Mouse (Mus musculus) hematopoietic stem cell, adult 5-6 weeks (primary cell): ENCODE data around the gene Nop53. TPM values are rescaled to one million over a fixed set of nuclear protein-coding genes. Genes with fewer than 3 reads are reported as not detected.
A peak's percentile ranks its signal among the peaks of the same experiment; 100 is the strongest.
"Not testable (repeated sequence)": the region's sequence is repeated elsewhere in the genome, so short reads cannot be mapped to it uniquely, and the experiment has no call there.

ENCODE experiments used
- ATAC-seq, 2 experiments: fragments of 125-278 bp in 1 of 2; replicated peaks in 1 of 2; 2 replicates each; pipeline ENCODE4 v1.8.0; 2016 to 2017; ENCODE audit warnings: inconsistent platforms in 2 of 2, mild to moderate bottlenecking in 2 of 2, moderate number of reproducible peaks in 2 of 2, low read depth in 1 of 2, moderate TSS enrichment in 1 of 2; ENCODE audit not compliant: low FRiP score in 2 of 2, poor library complexity in 2 of 2, severe bottlenecking in 2 of 2, insufficient read depth in 1 of 2, low TSS enrichment in 1 of 2
- total RNA-seq: library from RNA; stranded (forward); fragments of 172-1452, 232-1000 nt; gene quantifications from 2 replicates; pipeline ENCODE4 v1.2.3, GENCODE M21; 2017

Nop53 gene
- total RNA-seq, 1 experiment from 2014 or later, result 279 TPM

DNA sequence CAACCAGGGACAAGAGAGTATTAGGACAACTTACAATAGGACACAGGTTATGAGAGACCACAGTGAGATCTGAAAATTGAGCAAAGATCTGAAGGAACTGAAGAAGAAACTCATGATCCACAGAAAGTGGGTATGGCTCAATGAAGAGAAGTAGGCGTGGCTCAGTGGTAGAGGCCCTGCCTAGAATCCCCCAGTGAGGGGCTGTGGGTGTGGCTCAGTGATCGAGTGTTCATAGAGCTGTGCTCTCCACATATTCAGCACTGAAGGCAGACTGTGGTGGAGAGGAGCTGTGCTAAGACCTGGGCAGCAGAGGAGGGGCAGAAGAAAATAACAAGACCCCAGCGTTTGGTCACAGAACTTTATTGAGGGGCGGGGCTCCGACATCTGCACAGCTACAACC is 8.4 kb downstream of the Nop53 start:
- ATAC-seq, result no peak

DNA sequence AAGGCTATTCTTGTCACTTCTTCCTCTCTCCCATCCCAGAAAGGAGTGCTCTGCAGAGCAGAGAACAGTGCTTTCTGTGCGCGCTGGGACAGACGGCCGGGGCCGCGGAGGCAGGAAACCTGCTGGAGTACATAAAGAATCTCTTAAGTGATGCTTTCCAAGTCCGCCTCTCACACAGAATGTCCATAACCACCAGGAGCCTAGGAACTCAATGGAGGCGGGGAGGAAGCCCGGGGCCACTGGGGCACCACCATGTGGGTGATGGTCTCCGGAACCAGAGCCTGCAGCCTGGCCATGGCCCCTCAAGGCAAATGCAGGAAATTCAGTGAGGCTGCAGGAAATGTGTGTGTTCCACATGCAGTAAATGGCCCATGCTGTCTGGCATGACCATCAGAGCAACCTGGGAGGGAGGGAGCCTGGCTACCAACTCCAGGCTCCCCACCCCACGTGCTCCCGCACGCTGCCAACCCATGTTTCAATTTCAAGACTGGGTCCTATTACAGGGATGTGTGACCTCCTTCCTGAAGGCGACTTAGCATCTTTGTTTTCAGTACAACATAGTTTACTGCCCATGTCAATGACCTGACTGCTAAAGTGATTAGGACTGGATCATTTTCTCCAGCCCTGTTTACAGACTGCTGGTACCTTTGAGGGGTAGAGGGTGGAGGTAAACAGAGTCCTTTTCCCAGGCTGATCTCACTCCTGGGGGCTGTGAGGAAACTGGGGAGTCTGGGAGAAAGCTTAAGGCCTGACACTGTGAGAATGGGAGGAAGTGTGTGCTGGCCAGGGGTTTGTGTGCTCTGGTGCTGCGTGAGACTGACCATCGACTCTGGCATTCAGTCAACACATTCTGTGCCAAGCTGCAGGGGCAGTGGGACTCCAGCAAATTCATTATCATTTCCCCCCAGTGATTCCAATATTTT is 12.2 kb downstream of the Nop53 start:
- ATAC-seq, result peak; percentile 34 to 44; a peak in 2 of 4 replicates

DNA sequence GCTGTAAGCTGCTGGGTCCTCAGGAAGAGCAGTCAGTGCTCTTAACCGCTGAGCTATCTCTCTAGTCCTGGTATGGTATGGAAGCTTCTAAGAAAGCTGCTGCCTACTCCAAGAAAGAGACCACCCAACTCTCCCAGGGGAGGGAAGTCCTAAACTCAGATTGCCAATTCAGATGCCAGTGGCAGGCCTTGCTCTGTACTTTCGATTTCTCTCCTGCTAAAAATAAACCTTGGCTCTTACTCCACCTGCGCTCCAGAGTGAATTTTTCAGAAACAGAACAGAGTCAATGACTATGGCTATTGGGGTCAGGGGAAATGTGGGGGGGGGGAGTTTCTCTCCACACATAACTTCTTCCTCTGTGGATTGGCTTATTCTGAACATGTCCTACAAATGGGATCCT is 14.2 kb downstream of the Nop53 start:
- ATAC-seq, result 0 out of 4 replicates have a peak, but pooled peaks of 1 of the 2 experiments have one; percentile 31

DNA sequence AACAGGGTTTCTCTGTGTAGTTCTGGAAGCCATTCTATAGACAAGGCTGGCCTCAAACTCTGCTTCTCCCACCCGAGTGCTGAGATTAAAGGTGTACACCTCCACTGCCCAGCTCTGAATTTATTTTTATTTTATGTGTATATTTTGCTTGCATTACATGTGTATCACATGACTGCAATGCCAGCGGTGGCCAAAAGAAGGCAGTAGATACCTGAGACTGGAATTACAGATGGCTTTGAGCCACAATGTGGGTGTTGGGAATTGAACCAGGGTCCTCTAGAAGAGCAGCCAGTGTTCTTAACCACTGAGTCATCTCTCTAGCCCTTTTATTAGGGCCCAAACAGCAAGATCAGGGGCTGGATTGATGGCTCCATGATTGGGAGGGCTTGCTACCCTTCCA is 15.3 kb downstream of the Nop53 start:
- ATAC-seq, result no peak

DNA sequence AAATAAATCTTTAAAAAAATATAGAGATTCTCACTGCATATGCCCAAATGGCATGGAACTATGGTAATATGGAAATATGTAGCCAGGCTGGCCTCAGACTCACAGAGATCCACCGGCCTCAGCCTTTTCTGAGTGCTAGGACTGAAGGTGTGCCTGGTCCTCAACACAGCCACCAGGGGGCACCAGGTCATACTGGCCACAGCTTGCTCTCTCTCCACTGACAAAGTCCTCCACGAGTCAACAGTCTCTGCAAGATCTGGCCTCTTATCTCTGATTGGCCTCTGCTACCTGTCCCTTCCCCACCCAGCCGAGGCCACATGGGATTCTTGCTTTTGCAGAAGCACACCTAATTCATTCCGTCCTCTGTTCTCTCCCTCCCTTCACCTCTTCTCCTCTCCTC is 16.0 kb downstream of the Nop53 start:
- peak; percentile 86 to 89 for ATAC-seq

DNA sequence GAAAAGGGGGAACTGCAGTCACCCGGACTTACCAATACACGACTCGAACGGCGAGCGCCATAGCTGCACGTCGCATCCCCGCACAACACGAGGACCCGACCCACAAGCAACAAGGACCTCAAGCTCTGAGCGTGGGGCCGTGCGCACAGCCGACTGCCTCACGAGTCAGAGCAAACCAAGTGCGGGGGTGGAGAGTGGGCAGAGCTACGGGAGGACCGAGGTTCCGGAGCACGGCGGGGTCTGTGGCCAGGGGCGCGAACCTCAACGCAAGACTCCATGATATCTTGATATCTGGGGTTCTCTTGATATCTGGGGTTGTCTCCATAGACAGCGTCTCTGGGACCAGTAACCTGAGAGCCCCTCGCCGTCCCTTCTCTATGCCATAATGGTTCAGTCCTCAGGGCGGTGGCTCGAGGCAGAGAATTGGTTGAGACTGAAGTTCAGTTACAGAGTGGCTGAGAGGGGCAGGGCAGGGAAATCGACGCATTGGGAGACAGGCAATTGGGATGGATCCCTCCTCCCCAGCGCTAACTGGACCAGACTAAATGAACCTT is 23.6 kb downstream of the Nop53 start, which contains the start of gene Selenow:
Gene Selenow, minus strand, starts transcription at position 183 of the 554 bp plus-strand sequence.
- peak; percentile 96 for ATAC-seq

DNA sequence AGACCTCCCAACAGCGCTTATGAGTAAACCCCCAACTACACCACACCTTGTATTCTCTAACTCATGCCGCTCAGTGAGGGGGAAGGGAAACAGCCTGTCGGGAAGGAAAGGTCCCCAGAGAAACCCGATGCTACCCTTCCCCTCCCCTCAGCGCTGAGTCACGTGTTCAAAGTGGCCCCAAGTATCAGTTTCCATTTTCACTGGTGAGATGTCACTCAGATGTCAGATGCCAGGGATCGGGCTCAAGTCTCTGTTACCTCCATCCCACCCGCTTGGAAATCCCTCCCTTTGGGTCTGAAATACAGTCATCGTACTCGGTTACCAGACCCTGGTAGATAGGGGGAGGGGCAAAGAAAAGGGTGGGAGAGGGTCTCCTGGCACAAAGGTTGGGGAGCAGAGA is 24.1 kb downstream of the Nop53 start:
- peak; percentile 27 to 29; a peak in 2 of 4 replicates for ATAC-seq

DNA sequence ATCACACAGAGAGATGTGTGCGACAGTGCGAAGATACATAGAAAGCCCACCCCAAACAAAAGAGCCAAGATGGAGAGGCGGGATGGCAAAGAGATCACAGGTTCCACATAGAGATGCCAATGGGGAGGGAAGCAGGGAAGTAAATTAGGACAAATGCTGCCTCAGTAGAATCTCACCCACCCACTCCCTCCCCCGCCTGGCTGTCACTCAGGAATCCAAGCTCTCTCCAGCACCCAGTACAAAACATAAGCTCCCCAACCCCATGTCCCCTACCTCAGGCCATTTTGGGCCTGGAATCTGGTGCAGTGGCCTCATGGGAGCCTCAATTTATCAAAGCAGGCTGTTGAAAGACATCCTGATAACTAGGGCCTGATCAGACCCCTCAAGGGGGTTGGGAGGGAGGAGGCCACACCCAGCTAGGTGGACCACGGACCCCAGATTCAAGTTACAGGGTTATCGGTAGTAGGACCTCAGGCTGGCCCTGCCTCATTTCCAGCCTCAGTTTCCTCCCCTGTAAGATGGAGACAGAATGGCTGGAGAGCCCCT is 25.2 kb downstream of the Nop53 start:
- no peak for ATAC-seq

DNA sequence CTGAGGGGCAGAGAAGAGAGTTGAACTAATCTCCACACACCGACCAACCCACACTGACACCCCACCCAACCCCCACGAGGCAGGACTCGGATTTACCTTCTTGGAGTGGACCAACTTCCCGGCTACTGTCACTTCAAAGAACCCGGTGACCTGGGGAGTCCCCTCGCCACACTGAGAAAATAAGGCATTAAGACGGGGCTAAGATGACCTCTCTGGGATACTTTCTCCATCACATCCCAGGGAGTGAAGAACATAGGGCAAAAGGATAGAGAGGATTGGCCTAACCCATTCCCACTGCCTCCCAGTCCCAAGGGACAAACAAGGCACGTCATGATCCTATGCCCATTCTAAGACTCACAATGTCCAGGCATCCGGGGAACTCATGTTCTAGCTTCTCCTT is 25.9 kb downstream of the Nop53 start:
- ATAC-seq, result no peak

DNA sequence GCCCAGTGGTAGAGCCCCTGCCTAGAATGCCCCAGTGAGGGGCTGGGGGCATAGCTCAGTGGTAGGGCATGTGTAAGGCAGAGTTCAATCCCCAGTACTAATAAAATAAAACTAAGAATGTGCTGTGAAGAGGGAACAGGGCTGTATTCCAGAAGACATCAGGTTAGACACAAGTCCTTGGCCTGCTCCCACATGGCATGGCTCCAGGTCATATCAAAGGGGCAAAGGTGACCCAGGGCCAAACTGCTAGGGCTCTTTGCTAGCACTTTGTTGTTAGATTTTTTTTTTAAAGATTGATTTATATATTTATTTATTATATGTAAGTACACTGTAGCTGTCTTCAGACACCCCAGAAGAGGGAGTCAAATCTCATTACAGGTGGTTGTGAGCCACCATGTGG is 27.5 kb downstream of the Nop53 start:
- ATAC-seq, result no peak

DNA sequence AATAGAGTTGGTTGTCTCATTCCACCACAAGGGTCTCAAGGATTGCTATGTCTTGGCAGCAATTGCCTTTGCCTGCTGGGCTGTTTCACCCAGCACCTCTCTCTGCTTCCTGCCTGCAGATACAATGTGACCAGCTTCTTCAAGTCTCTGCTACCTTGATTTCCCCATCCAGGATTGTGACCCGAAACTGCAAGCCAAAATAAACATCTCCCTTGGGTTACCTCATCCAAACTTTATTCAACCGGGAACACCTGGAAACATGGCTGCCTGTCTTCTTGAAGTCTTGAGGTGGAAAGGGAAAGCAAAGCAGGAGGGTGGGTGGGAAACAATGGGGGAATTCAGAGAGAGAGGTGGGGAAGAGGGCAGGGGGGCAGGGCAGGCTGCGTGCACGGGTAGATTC is 28.9 kb downstream of the Nop53 start:
- ATAC-seq, result no peak

DNA sequence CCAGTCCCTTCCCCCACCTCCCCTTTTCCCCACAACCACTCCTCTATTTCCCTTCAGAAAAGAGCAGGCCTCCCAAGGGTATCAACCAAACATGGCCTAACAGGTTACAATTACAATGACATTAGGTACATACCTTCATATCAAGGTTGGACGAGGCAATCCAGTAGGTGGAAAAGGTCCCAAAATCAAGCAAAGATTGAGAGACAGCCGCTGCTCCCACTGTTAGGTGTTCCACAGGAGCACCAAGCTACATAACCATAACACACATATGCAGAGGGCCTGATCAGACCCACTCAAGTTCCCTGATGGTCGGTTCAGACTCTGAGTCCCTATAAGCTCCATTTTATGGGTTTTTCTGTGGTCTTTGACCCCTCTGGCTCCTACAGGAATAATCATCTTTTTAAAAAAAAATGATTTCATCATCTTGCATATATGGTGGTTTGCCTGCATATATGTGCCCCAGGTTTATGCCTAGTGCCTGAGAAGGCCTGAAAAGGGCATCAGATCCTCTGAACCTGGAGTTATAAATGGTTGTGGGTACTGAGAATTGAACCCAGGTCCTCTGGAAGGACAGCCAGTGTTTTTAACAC is 29.6 kb downstream of the Nop53 start:
- ATAC-seq, result no peak

DNA sequence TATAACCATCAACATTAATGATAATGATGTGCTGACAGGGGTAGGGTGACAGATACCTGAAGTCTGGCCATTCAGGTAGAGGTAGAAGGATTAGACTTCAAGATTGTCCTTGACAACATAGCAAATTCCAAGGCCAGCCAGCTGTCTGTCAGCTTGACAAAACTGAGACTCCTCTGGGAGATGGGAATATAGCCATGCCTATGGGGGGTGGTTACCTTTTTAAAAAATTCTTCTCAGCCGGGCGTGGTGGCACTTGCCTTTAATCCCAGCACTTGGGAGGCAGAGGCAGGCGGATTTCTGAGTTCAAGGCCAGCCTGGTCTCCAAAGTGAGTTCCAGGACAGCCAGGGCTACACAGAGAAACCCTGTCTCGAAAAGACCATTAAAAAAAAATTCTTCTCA is 30.2 kb downstream of the Nop53 start:
- ATAC-seq, result not testable (repeated sequence)

DNA sequence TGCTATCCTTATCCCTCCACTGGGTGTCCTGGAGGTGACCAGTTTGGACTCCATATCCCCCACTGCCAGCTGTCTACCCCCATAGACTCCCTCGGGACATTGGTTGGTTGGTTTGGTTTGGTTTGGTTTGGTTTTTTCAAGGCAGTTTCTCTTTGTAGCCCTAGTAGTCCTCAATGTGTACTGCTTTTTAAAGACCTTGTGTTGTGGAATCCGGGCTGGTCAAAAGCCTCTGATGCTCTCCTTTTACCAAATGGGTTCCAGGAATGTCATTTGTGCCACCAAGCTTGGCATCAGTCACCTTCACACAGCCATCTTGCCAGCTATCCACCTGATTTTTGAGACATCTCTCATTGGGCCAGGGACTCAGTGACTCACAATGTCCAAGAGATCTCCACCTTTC is 31.1 kb downstream of the Nop53 start:
- ATAC-seq, result no peak

DNA sequence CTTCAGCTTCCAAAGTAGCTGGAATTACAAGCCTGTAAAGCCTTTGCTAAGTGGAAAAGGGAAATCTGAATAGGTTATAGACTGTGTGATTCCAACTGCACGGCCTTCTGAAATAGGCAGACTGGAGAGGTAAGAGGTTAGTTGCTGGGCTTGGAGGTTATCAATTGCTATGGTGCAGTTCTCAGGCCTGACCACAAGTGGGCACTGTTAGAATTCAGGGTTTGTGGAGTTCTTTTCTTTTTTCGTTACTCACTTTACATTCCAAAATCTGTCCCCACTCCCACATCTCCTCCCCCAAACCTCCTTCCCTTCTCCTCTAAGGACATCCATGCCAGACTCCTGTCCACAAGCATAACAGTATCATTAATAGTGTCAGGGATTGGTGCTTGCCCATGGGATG is 31.6 kb downstream of the Nop53 start:
- peak; percentile 63 to 68; a peak in 3 of 4 replicates for ATAC-seq

DNA sequence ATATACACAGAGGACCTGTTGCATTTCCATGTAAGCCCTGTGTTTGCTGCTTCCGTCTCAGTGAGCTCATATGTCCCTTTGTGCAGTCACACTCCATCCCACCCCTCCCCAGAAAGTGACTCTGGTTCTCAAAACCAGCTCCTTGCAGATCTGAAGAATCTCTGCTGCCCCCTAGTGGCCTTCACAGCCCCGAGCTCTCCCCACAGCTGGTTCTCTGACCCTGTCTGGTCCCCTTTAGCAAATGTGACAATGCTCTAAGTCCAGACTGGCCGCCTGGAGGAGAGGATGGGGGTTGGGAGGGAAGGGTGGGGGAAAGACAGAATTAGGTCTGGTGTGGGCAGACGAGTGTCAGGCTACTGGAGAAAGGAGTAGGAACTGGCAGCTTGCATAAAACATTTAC is 33.7 kb downstream of the Nop53 start:
- ATAC-seq, result peak; percentile 76 to 80

DNA sequence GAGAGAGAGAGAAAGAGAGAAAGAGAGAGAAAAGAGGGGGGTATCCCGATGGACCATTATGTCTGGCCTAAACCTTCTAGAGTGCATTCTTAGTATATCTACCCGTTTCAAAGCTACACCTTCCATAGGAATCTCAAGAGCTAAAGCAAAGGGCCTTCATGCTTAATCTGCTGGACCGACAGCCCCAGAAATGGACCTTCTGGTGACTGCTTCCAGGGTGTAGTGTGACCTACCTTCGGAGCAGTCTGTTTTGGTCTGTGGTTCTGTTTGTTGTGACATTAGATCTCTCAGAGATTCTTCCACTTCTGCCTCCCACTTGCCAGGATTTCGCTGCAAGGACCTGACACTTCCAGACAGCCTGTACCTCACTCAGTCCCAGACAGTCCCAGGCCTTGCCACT is 35.4 kb downstream of the Nop53 start:
- no peak for ATAC-seq

DNA sequence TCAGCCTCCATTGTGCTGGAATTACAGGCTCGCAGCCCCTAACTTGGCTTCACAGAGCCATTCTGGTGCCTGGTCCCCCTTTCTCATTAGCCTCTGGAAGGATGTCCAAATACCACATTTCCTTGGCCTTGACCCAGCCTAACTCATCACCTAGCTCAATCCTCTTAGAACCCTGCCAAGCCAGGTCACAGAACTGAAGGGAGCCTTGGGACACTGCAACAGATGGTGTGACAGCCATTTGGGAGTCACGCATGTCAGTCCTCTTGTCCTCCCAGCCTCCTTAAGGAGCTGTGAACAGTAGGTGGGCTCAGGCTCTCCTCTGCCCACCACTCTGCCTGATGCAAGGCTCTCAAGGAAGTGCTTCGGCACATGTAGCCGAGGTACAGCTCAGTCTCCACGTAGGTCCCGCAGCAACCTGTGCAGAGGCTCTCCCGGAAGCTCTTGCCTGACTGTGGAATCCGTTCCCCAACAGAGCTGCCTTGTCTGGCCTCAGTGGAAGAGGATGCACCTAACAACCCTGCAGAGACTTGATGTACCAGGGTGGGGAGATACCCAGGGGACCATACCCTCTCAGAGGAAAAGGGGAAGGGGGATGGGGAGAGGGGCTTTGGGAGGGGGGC is 37.8 kb downstream of the Nop53 start:
- no peak for ATAC-seq
